Mouse (Mus musculus) thymus, adult 2 months (tissue): ENCODE data around the gene Reep1. TPM values are rescaled to one million over a fixed set of nuclear protein-coding genes. Genes with fewer than 3 reads are reported as not detected.

ENCODE experiments used
- DNase-seq: peaks from one replicate; pipeline ENCODE4 v3.0.0; 2021
- H3K27ac ChIP-seq: fragments of 200-500 bp; 2 replicates; pipeline ENCODE4 v1.5.1; 2012; ENCODE audit warnings: low read length, control low read depth; ENCODE audit not compliant: control insufficient read depth, insufficient read depth
- H3K27me3 ChIP-seq: fragments of 200-500 bp; 2 replicates; pipeline ENCODE4 v1.6.1; 2012; ENCODE audit warnings: mild to moderate bottlenecking, low read length, moderate library complexity, mixed read lengths; ENCODE audit not compliant: control insufficient read depth, insufficient read depth
- H3K36me3 ChIP-seq: fragments of 200-500 bp; 2 replicates; pipeline ENCODE4 v1.6.1; 2012; ENCODE audit warnings: mild to moderate bottlenecking, low read length, moderate library complexity; ENCODE audit not compliant: control insufficient read depth, insufficient read depth
- H3K4me1 ChIP-seq: fragments of 200-500 bp; replicated peaks from 2 replicates; pipeline ENCODE4 v1.6.1; 2012; ENCODE audit warnings: low read length; ENCODE audit not compliant: control insufficient read depth, insufficient read depth
- H3K4me3 ChIP-seq: fragments of 200-500 bp; 2 replicates; pipeline ENCODE4 v1.5.1; 2012; ENCODE audit warnings: mild to moderate bottlenecking, low read length, control low read depth, moderate library complexity; ENCODE audit not compliant: control insufficient read depth, insufficient read depth
- CTCF ChIP-seq: fragments of 200-500 bp; IDR thresholded peaks from 2 replicates; pipeline ENCODE4 v1.5.1; 2012; ENCODE audit warnings: mild to moderate bottlenecking, control low read depth, low read length, moderate library complexity, borderline replicate concordance; ENCODE audit not compliant: control insufficient read depth, poor library complexity, insufficient read depth; ENCODE audit errors: extremely low read depth
- POLR2A ChIP-seq: fragments of 200-500 bp; IDR thresholded peaks from 2 replicates; pipeline ENCODE4 v1.6.1; 2012; ENCODE audit warnings: mild to moderate bottlenecking, low read length, control low read depth, moderate library complexity; ENCODE audit not compliant: control insufficient read depth, poor library complexity, insufficient read depth; ENCODE audit errors: extremely low read depth
- WGBS: fragments of 180-500 bp; shearing (Covaris S2); methylation state at CpG from one replicate; pipeline ENCODE4 v1.1.7; 2018; 5-methylcytosine and 5-hydroxymethylcytosine counted together
- polyA plus RNA-seq: library from polyadenylated mRNA; depleted of rRNA; stranded (reverse); fragments of >200 nt; gene quantifications from 2 replicates; pipeline ENCODE4 v1.2.3, GENCODE M21; 2012

The Reep1 gene
- polyA plus RNA-seq, 1 experiment, result 2.1 TPM

- no peak overlapping the region for H3K4me3 ChIP-seq
- TF ChIP-seq CTCF (no peak), POLR2A (no peak)
- H3K36me3 ChIP-seq, result no peaks in the 10 kb centered on the region
- H3K4me1 ChIP-seq, result peaks cover 32% of the 10 kb centered on the region
- 64% methylated on average over 9 of the region's 9 CpGs for WGBS
- no peak for DNase-seq
- no peak overlapping the region for H3K27ac ChIP-seq
- no peaks in the 10 kb centered on the region for H3K27me3 ChIP-seq
These were observed 38.3 kb downstream of the Reep1 start for GRCm38 (mm10) chr6:71745482-71746234.

GRCm38 (mm10) chr6:71746246-71746645 is 38.9 kb downstream of the Reep1 start:
- Histone ChIP-seq H3K4me3 (no peak overlapping the region), H3K36me3 (no peaks in the 10 kb centered on the region), H3K27me3 (no peaks in the 10 kb centered on the region), H3K4me1 (peaks cover 27% of the 10 kb centered on the region), H3K27ac (peak overlapping the region; percentile 63)
- no peak for TF ChIP-seq POLR2A
- TF ChIP-seq CTCF, result no peak
- DNase-seq, result no peak
- WGBS, result 66% methylated on average over 1 of the region's 1 CpGs

GRCm38 (mm10) chr6:71746846-71747245 is 39.5 kb downstream of the Reep1 start:
- DNase-seq, result peak; percentile 43

GRCm38 (mm10) chr6:71751602-71752001 is 44.2 kb downstream of the Reep1 start:
- Histone ChIP-seq H3K36me3 (no peaks in the 10 kb centered on the region), H3K4me1 (peaks cover 18% of the 10 kb centered on the region), H3K27ac (no peak overlapping the region), H3K27me3 (no peaks in the 10 kb centered on the region), H3K4me3 (no peak overlapping the region)
- TF ChIP-seq POLR2A, result no peak
- TF ChIP-seq CTCF, result no peak
- DNase-seq, result no peak
- 88% methylated on average over 2 of the region's 2 CpGs for WGBS

More at GRCm38 (mm10) chr6:71746846-71747245, 39.5 kb downstream of the Reep1 start:
- Histone ChIP-seq H3K27me3 (no peaks in the 10 kb centered on the region), H3K4me3 (no peak overlapping the region), H3K27ac (peak overlapping the region; percentile 79), H3K36me3 (no peaks in the 10 kb centered on the region), H3K4me1 (peaks cover 27% of the 10 kb centered on the region)
- no peak for TF ChIP-seq CTCF
- TF ChIP-seq POLR2A, result no peak
- 21% methylated on average over 8 of the region's 8 CpGs for WGBS

- TF ChIP-seq CTCF (no peak), POLR2A (no peak)
- peaks cover 22% of the 10 kb centered on the region for H3K4me1 ChIP-seq
- H3K27ac ChIP-seq, result no peak overlapping the region
- no peak overlapping the region for H3K4me3 ChIP-seq
- no peak for DNase-seq
- no peaks in the 10 kb centered on the region for H3K27me3 ChIP-seq
- 85% methylated on average over 7 of the region's 7 CpGs for WGBS
- H3K36me3 ChIP-seq, result no peaks in the 10 kb centered on the region
These were observed 45.6 kb downstream of the Reep1 start for GRCm38 (mm10) chr6:71752791-71753464.

GRCm38 (mm10) chr6:71757039-71757894 is 49.9 kb downstream of the Reep1 start:
- Histone ChIP-seq H3K36me3 (no peaks in the 10 kb centered on the region), H3K27me3 (no peaks in the 10 kb centered on the region), H3K4me3 (no peak overlapping the region), H3K27ac (peak overlapping the region; percentile 94), H3K4me1 (peaks cover 34% of the 10 kb centered on the region)
- TF ChIP-seq POLR2A (no peak), CTCF (peak; percentile 51; the same call in 1 of the 2 replicates)
- 3% methylated on average over 10 of the region's 10 CpGs for WGBS
- peak; percentile 85 for DNase-seq
